Mouse (Mus musculus) macrophage (primary cell): ENCODE measurements around the gene Olfr1029. TPM values are rescaled to one million over a fixed set of nuclear protein-coding genes. Genes with fewer than 3 reads are reported as not detected.
"Not testable (repeated sequence)": the region's sequence is repeated elsewhere in the genome, so short reads cannot be mapped to it uniquely, and the experiment has no call there.

Experiments used
- H3K27ac ChIP-seq: fragments of 350-480 bp; formaldehyde crosslinking; 2 replicates; pipeline ENCODE4 v1.9.0; 2021
- H3K36me3 ChIP-seq: fragments of 350-480 bp; formaldehyde crosslinking; 2 replicates; pipeline ENCODE4 v1.9.0; 2021; ENCODE audit errors: inconsistent target
- H3K4me3 ChIP-seq: fragments of 350-480 bp; formaldehyde crosslinking; 2 replicates; pipeline ENCODE4 v1.9.0; 2021; ENCODE audit errors: inconsistent target
- H3K79me2 ChIP-seq: fragments of 350-480 bp; formaldehyde crosslinking; 2 replicates; pipeline ENCODE4 v1.9.0; 2021; ENCODE audit errors: inconsistent target
- WGBS: methylation state at CpG from one replicate; pipeline ENCODE4 v1.1.7; 2026; ENCODE audit warnings: inconsistent platforms; ENCODE audit not compliant: missing documents; 5-methylcytosine and 5-hydroxymethylcytosine counted together
- polyA plus RNA-seq: library from polyadenylated mRNA; stranded (reverse); fragments of 250-400 nt; gene quantifications from 3 replicates; pipeline ENCODE4 v1.2.4, GENCODE M21; 2018; ENCODE audit warnings: inconsistent platforms
- total RNA-seq, 78 experiments: library from RNA; depleted of rRNA; stranded (reverse); fragments of 250-400 nt; gene quantifications; 1 replicate in 9 of 78; 2 replicates in 24 of 78; 3 replicates in 43 of 78; 4 replicates in 2 of 78; pipeline ENCODE4 v1.2.4; 2018; ENCODE audit warnings: inconsistent platforms in 56 of 78

The Olfr1029 gene
- total RNA-seq (2018; cell fraction: chromatin; rRNA removed): not detected
- total RNA-seq (2018; cell fraction: cytosol; rRNA removed): not detected
- under 1 TPM in 1 of 26 experiments, not detected in 25; 0.25 TPM for total RNA-seq (2018; cell fraction: nucleus; rRNA removed)
- polyA plus RNA-seq: not detected in 3 replicates

DNA sequence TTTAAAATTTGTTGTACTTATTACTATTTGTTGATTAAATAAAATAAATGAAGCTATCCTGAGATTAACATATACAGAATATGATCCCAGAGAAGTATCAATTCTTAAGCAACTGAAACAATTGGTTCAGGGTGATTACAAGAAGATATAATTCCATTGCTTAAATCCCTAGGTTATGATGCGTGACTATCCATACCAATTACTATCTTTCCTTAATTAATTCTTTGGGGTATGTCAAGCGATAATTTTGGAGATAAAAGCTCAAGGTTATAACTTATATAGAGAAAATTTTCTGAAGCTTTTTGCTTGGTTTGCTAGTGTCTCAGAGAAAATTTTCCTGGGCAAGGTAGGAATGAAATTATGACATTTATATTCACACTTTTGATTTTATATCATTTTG is at the start of gene Olfr1029:
TSS of gene Olfr1029 (plus strand) at position 301 of the 400 bp plus-strand sequence.
- 84% methylated on average over 2 of the region's 2 CpGs for WGBS

DNA sequence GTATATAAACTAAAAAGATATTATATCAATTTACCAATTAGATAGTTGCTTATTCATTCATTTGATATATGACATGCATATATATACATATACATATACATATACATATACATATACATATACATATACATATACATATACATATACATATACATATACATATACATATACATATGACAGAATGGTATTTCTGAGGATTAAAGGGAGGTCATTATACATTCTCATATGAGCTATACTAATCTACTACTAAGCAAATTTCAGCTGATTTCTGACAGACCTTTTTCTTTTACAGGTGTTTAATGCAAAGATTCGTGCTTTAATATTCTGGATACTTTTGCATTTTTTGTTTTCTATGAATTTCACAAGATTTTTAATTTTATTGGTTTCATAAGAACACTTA is 23.6 kb upstream of the Olfr1029 start, which contains the start of gene Olfr1028:
TSS of gene Olfr1028 (plus strand) at position 301 of the 400 bp plus-strand sequence.
- 79% methylated on average over 1 of the region's 1 CpGs for WGBS
- Histone ChIP-seq H3K36me3 (no peaks in the 10 kb centered on the region), H3K79me2 (no peaks in the 10 kb centered on the region), H3K27ac (no peak within 1 kb of the TSS), H3K4me3 (no peak within 1 kb of the TSS)

More for the DNA sequence above, at the start of gene Olfr1029:
- Histone ChIP-seq H3K36me3 (no peaks in the 10 kb centered on the region), H3K4me3 (no peak within 1 kb of the TSS), H3K79me2 (no peaks in the 10 kb centered on the region), H3K27ac (no peak within 1 kb of the TSS)

DNA sequence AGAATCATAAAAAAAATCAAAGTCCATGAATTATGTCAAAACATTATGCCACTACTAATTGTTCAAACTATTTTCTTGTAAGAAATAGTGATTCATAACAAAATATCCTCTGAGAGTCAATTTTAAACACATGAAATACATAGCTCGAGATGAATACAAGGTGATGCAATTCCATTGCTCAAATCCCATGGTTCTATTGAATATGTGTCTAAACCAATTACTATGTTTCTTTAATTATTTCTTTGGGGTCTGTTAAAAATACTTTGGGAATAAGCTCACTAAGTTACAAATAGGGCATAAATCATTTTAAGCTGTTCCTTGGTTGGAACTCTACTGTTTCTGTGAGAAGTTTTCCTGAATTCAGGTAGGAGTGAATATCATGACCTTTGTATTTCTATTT is 5.3 kb downstream of the Olfr1029 start, which contains the start of gene Olfr1030:
TSS of gene Olfr1030 (plus strand) at position 301 of the 400 bp plus-strand sequence.
- WGBS: 69% methylated on average over 1 of the region's 1 CpGs
- H3K36me3 ChIP-seq: no peaks in the 10 kb centered on the region

DNA sequence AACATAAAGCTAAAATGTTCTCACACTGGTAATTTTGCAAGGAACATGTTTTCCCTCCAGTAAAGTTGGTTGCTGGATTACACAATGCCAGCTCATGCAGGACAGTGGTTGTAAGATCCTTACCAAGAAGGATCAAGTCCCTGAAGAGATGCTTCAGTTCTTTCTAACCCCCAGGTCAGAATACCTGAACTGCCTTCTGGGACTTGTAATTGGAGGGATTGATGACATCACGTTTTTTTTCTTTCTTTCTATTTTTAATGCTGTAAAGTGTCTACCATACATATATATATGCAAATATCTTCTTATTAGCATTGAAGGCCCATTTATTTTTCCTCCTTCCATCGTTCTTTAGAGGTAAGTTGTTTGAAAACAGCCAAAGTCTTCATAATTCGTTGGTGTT is 16.3 kb downstream of the Olfr1029 start, which contains the start of gene Olfr1031:
TSS of gene Olfr1031 (plus strand) at position 301 of the 400 bp plus-strand sequence.
- Histone ChIP-seq H3K79me2 (no peaks in the 10 kb centered on the region), H3K4me3 (no peak within 1 kb of the TSS), H3K27ac (no peak within 1 kb of the TSS), H3K36me3 (no peaks in the 10 kb centered on the region)
- WGBS: 60% methylated on average over 3 of the region's 3 CpGs

More for the DNA sequence above, 5.3 kb downstream of the Olfr1029 start, which contains the start of gene Olfr1030:
- Histone ChIP-seq H3K4me3 (no peak within 1 kb of the TSS), H3K27ac (no peak within 1 kb of the TSS), H3K79me2 (no peaks in the 10 kb centered on the region)

DNA sequence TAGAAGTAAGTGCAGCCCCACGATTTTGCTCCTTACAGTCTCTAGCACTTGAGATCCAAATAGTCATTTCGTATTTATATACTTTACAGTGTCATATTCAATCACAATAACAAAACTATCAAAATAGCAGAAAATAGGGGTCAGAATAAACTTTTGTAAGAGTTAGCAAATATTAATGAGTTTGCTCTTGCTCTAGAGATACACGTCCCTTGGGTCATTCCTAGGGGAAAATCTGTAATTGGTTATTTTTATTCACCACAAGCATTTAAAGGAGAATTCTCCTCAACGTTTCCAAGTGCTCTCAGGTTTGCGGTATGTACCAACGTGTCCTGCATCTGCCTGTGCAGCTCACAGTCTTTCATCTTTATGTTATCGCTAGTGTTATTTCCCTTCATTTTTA is 31.5 kb downstream of the Olfr1029 start, which contains the start of gene Olfr1032:
TSS of gene Olfr1032 (plus strand) at position 301 of the 400 bp plus-strand sequence.
- H3K4me3 ChIP-seq: no peak within 1 kb of the TSS
- 87% methylated on average over 7 of the region's 7 CpGs for WGBS
- no peaks in the 10 kb centered on the region for H3K79me2 ChIP-seq
- no peak within 1 kb of the TSS for H3K27ac ChIP-seq
- H3K36me3 ChIP-seq: no peaks in the 10 kb centered on the region

DNA sequence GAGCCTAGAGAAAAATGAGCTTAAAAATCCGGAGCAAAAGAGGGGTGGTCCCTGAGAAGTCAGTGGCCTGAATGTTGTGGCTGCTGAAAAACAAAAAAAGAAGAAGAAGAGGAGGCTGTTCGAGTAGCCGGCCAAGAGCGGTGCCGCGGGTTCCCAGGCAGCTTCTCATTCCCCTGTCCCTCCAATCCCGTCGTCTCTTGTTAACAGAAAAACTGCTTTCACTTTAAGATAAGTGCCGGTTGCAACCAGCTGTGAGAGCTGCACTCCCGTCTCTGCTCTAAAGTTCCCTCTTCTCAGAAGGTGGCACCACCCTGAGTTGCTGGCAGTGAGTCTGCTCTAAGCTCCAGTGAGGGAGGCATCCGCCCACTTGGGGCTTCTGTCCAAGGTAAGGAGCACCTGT is 46.7 kb downstream of the Olfr1029 start, which contains the start of gene Olfr1033:
TSS of gene Olfr1033 (plus strand) at position 228 of the 400 bp plus-strand sequence.
- H3K27ac ChIP-seq, H3K36me3 ChIP-seq, H3K79me2 ChIP-seq: not testable (repeated sequence)
- WGBS: 1% methylated on average over 10 of the region's 11 CpGs
- peak within 1 kb of the TSS; percentile 7; the same call in 1 of the 2 replicates for H3K4me3 ChIP-seq

DNA sequence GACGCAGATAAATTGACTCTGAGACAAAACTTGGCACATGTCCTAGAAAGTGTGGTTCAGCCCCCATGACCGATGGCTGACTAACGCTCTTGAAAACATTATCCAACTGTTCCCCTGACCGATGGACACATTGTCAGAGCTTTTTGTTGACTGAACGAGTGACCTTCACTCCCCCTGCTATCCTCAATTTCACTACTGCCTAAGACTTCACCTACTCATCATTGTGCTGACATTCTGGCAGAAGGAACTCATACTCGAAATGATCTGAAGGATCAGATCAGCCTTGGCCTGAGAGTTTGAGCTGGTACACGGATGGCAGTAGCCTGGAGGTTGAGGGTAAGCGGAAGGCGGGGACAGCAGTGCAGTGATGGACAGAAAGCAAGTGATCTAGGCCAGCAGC is 47.8 kb downstream of the Olfr1029 start:
- not testable (repeated sequence) for H3K4me3 ChIP-seq, H3K79me2 ChIP-seq, H3K36me3 ChIP-seq, H3K27ac ChIP-seq
- WGBS: no CpG with 5 or more reads among the region's 9 CpGs

Other genes with a start within 250 kb of the Olfr1029 start
- not detected in 3 replicates for gene Olfr1012, start 211.1 kb upstream of the Olfr1029 start, polyA plus RNA-seq
- gene Olfr1013, start 206.8 kb upstream of the Olfr1029 start, polyA plus RNA-seq: not detected in 3 replicates
- not detected in 3 replicates for gene Olfr1014, start 201.2 kb upstream of the Olfr1029 start, polyA plus RNA-seq
- not detected in 3 replicates for gene Olfr1015, start 191.9 kb upstream of the Olfr1029 start, polyA plus RNA-seq
- not detected in 3 replicates for gene Olfr1016, start 171.4 kb upstream of the Olfr1029 start, polyA plus RNA-seq
- gene Olfr1018, start 155.4 kb upstream of the Olfr1029 start, polyA plus RNA-seq: not detected in 3 replicates
- not detected in 3 replicates for gene Olfr1019, start 128.4 kb upstream of the Olfr1029 start, polyA plus RNA-seq
- gene Olfr1020, start 126.9 kb upstream of the Olfr1029 start, polyA plus RNA-seq: not detected in 3 replicates
- gene Olfr1022, start 105.3 kb upstream of the Olfr1029 start, polyA plus RNA-seq: not detected in 3 replicates
- not detected in 3 replicates for gene Olfr1023, start 88.3 kb upstream of the Olfr1029 start, polyA plus RNA-seq
- gene Olfr1024, start 68.8 kb upstream of the Olfr1029 start, polyA plus RNA-seq: not detected in 3 replicates
- gene Olfr1025-ps1, start 58.7 kb upstream of the Olfr1029 start, polyA plus RNA-seq: not detected in 3 replicates
- not detected in 3 replicates for gene Olfr1026, start 52.3 kb upstream of the Olfr1029 start, polyA plus RNA-seq
- not detected in 3 replicates for gene Olfr1028, start 23.5 kb upstream of the Olfr1029 start, polyA plus RNA-seq
- not detected in 3 replicates for gene Olfr1030, start 5.4 kb downstream of the Olfr1029 start, polyA plus RNA-seq
- not detected in 3 replicates for gene Olfr1031, start 16.4 kb downstream of the Olfr1029 start, polyA plus RNA-seq
- gene Olfr1032, start 31.6 kb downstream of the Olfr1029 start, polyA plus RNA-seq: not detected in 3 replicates
- 0.22 TPM in 1 of 3 replicates, not detected in the others for gene Olfr1033, start 46.7 kb downstream of the Olfr1029 start, polyA plus RNA-seq
- not detected in 3 replicates for gene Olfr1034, start 72.0 kb downstream of the Olfr1029 start, polyA plus RNA-seq
- not detected in 3 replicates for gene Olfr1036, start 100.1 kb downstream of the Olfr1029 start, polyA plus RNA-seq
- not detected in 3 replicates for gene Olfr1037, start 113.5 kb downstream of the Olfr1029 start, polyA plus RNA-seq
- not detected in 3 replicates for gene Olfr1039, start 162.0 kb downstream of the Olfr1029 start, polyA plus RNA-seq
- not detected in 3 replicates for gene Olfr1040, start 172.8 kb downstream of the Olfr1029 start, polyA plus RNA-seq
- gene Olfr1042, start 187.9 kb downstream of the Olfr1029 start, polyA plus RNA-seq: not detected in 3 replicates
- not detected in 3 replicates for gene Olfr1043, start 193.6 kb downstream of the Olfr1029 start, polyA plus RNA-seq
- gene Olfr1044, start 203.9 kb downstream of the Olfr1029 start, polyA plus RNA-seq: not detected in 3 replicates
- gene Olfr52, start 211.8 kb downstream of the Olfr1029 start, polyA plus RNA-seq: not detected in 3 replicates
- not detected in 3 replicates for gene Olfr1045, start 229.1 kb downstream of the Olfr1029 start, polyA plus RNA-seq
- gene Olfr1046, start 245.4 kb downstream of the Olfr1029 start, polyA plus RNA-seq: not detected in 3 replicates